Mouse (Mus musculus): ENCODE measurements around the gene Tbc1d19. TPM values are rescaled to one million over a fixed set of nuclear protein-coding genes. Genes with fewer than 3 reads are reported as not detected.

The Tbc1d19 gene
- polyA plus RNA-seq, 1 experiment: 1.5 TPM

DNA sequence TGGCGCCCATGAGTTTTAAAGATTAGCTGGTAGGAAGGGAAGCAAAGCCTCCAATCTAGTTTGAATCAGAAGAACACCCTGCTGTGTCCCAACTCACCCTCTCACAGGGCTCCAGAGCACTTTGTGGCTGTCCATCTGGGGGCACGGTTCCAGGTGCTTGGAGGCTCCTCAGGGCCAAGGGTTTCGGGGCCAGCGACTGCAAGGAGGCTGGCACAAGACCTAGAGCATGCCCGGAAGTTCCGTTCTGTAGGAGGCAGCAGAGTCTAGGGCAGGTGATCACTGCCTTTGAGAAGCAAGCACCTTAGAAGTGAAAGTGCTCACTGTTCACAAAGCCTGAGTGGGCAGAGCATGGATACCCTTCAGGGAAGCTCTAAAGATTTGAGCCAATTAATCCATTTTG, 120.4 kb downstream of the Tbc1d19 start:
- Histone ChIP-seq H3K27me3 (replicated peaks) (no peaks in the 10 kb centered on the region), H3K36me3 (replicated peaks; ENCODE audit: low read length) (no peaks in the 10 kb centered on the region), H3K4me3 (replicated peaks) (peak overlapping the region; percentile 23), H3K9me3 (0 out of 2 replicates have a peak, but pooled peaks cover 2% of the 10 kb centered on the region), H3K4me1 (peaks cover 18% of the 10 kb centered on the region)
- no peak for TF ChIP-seq GATA1 (IDR thresholded peaks at IDR 0.05; ENCODE audit: borderline replicate concordance, low read length)
- no peak for TF ChIP-seq FLI1 (IDR thresholded peaks at IDR 0.05; ENCODE audit: low read length)

DNA sequence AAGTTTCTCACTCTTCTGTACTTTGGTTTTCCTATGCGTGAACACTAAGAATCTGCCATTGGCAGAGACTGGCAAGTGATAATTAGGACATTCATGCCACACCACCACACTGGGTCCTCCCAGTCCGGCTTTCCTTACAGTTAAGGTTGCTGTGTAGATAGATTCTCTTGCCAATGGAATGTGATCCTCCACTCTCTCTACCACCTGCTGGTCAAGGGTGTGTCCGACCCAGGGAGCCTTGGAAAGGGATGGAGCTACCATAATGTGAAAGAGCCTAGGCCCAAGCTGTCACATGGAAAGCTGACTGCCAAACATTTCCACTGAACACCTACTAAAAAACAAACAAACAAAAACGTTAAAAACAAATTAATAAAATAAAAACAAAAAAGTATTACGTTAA, 121.6 kb downstream of the Tbc1d19 start:
- TF ChIP-seq FLI1 (IDR thresholded peaks at IDR 0.05; ENCODE audit: low read length) (no peak), GATA1 (IDR thresholded peaks at IDR 0.05; ENCODE audit: borderline replicate concordance, low read length) (no peak)
- Histone ChIP-seq H3K27me3 (replicated peaks) (no peaks in the 10 kb centered on the region), H3K4me3 (replicated peaks) (no peak overlapping the region), H3K36me3 (replicated peaks; ENCODE audit: low read length) (no peaks in the 10 kb centered on the region), H3K4me1 (peaks cover 18% of the 10 kb centered on the region), H3K9me3 (no peaks in the 10 kb centered on the region)

DNA sequence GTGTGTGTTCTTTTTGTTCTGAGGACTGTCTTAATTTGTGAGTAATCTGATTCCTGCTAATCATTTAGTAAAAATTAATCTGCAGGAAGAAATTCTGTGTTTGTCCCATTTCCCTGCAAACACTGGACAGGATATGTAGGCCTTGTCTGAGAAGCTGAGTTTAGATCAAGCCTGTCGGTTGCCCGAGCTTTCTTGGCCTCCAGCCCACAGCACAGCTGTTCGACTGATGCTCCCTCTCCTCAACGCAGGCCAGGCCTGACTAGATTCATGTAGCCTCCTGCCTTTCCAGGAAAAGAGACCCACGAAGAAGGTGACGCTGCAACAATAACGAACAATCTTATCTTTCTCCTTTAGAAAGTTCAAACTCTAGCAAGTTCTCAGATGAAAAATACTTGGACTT, 124.2 kb downstream of the Tbc1d19 start:
- Histone ChIP-seq H3K4me1 (peaks cover 12% of the 10 kb centered on the region), H3K9me3 (no peaks in the 10 kb centered on the region), H3K27me3 (replicated peaks) (no peaks in the 10 kb centered on the region), H3K36me3 (replicated peaks; ENCODE audit: low read length) (no peaks in the 10 kb centered on the region), H3K4me3 (replicated peaks) (no peak overlapping the region)
- TF ChIP-seq GATA1 (IDR thresholded peaks at IDR 0.05; ENCODE audit: borderline replicate concordance, low read length) (no peak), FLI1 (IDR thresholded peaks at IDR 0.05; ENCODE audit: low read length) (no peak)

DNA sequence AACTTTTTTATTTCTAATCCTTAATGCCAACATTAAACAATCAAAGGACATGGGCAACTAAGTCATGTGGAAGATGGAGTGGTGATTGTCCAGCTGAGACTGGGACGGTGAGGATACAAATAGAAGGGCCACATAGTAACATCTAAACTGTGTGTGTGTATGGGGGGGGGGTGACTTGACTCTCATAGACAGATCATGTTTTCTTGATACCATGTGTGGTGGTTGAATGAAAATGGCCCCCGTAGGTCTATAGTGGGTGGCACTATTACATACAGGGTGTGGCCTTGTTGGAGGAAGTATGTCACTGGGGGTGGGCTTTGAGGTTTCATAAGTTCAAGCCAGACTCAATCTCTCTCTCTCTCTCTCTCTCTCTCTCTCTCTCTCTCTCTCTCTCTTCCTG, 124.6 kb downstream of the Tbc1d19 start:
- no peaks in the 10 kb centered on the region for H3K27me3 ChIP-seq (replicated peaks)
- H3K9me3 ChIP-seq: no peaks in the 10 kb centered on the region
- H3K4me1 ChIP-seq: peaks cover 10% of the 10 kb centered on the region
- H3K4me3 ChIP-seq (replicated peaks): no peak overlapping the region
- no peak for TF ChIP-seq GATA1 (IDR thresholded peaks at IDR 0.05; ENCODE audit: borderline replicate concordance, low read length)
- TF ChIP-seq FLI1 (IDR thresholded peaks at IDR 0.05; ENCODE audit: low read length): no peak
- H3K36me3 ChIP-seq (replicated peaks; ENCODE audit: low read length): no peaks in the 10 kb centered on the region

DNA sequence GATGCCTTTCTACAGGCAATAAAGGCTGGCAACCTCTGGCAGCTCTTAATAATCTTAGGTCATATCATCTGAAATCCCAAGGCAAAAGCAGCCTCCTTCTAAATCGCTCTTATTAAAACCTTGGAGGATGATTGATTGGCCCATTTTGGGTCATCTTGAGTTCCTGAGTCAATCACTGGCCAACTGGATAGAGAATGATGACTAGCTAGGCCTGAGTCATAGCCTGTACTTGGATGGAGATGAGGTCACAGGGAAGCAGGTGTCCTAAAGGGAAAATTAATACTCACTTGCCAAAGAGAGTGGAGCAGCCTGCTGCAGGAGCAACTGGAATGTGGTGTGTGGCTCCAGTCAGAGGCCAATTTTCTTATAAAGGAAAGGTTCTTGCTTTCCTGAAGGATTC, 125.4 kb downstream of the Tbc1d19 start:
- Histone ChIP-seq H3K4me3 (replicated peaks) (no peak overlapping the region), H3K36me3 (replicated peaks; ENCODE audit: low read length) (no peaks in the 10 kb centered on the region), H3K4me1 (peaks cover 3% of the 10 kb centered on the region), H3K9me3 (no peaks in the 10 kb centered on the region), H3K27me3 (replicated peaks) (no peaks in the 10 kb centered on the region)
- TF ChIP-seq GATA1 (IDR thresholded peaks at IDR 0.05; ENCODE audit: borderline replicate concordance, low read length) (no peak), FLI1 (IDR thresholded peaks at IDR 0.05; ENCODE audit: low read length) (no peak)

DNA sequence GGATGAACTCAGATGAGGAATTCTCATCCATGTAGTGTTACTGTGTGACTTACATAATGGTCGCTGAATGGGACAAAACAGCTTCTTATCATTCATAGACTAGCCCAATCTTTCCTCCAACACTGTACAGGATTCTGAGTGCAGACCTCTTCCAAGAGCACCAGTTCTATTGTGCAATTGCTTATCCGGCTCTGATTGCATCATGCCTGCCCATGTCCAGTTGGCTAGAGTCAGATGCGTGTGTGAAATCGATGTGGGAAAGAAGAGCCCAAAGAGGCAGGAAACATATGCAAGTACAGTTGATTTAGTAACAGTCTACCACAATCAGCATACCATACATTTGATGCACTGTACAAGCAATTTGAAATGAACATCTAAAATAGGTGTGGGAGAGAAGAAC, 127.8 kb downstream of the Tbc1d19 start:
- H3K4me3 ChIP-seq (replicated peaks): no peak overlapping the region
- H3K36me3 ChIP-seq (replicated peaks; ENCODE audit: low read length): no peaks in the 10 kb centered on the region
- H3K4me1 ChIP-seq: peaks cover 12% of the 10 kb centered on the region
- H3K9me3 ChIP-seq: no peaks in the 10 kb centered on the region
- no peaks in the 10 kb centered on the region for H3K27me3 ChIP-seq (replicated peaks)
- TF ChIP-seq GATA1 (IDR thresholded peaks at IDR 0.05; ENCODE audit: borderline replicate concordance, low read length) (no peak), FLI1 (IDR thresholded peaks at IDR 0.05; ENCODE audit: low read length) (no peak)

DNA sequence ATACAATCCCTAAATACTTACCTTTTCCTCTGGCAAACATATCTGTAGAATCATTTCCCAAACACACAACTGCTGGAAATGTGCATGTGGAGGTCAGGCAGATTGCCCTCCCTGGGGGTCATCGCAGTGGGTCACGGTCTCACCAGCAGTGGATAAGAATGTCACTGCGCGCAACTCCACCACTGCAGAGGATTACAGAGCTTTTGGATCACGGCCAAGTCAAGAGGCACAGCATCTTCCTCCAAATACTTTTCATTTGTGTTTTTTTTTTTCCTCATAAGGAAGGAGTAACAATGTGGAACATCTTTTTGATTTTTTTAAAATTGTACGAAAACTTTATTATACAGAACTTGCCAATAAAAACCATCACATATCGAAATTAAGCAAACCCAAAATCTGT, 129.6 kb downstream of the Tbc1d19 start:
- TF ChIP-seq FLI1 (IDR thresholded peaks at IDR 0.05; ENCODE audit: low read length): no peak
- TF ChIP-seq GATA1 (IDR thresholded peaks at IDR 0.05; ENCODE audit: borderline replicate concordance, low read length): no peak
- H3K4me1 ChIP-seq: peaks cover 27% of the 10 kb centered on the region
- H3K4me3 ChIP-seq (replicated peaks): no peak overlapping the region
- H3K27me3 ChIP-seq (replicated peaks): no peaks in the 10 kb centered on the region
- no peaks in the 10 kb centered on the region for H3K9me3 ChIP-seq
- H3K36me3 ChIP-seq (replicated peaks; ENCODE audit: low read length): no peaks in the 10 kb centered on the region

DNA sequence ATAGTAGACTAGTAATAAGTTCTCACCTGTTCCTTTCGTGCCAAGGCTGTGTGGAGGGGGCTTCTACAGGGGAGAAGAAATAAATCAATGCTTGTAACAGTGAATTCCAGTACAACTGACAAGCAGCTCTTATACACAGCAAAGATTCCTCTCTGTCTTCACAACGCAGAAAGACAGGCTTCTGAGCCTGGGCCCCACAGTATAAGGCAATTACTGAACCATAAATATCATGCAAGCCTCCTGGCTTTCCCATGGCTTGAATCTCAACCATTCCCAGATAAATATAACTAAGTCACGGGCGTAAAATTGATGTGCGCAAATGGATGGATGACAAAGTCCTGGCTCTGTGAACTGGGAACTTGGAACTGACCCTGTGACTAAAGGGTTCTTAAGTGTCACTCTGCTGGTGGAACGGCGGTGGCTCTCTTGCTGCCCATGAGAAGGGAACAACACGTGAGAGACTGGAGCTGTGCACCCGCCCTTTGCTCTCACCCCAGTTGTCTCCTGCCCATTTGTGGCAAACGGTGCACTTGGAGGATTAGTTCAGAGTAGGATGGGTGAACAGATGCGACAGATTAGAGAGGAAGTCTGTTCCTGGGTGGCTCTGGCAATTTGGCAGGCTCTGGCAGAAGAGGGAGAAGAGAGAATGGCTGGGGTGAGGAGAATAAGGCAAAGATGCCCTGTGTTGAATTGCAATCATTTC, 132.1 kb downstream of the Tbc1d19 start:
- no peaks in the 10 kb centered on the region for H3K9me3 ChIP-seq
- H3K36me3 ChIP-seq (replicated peaks; ENCODE audit: low read length): no peaks in the 10 kb centered on the region
- H3K4me1 ChIP-seq: peaks cover 51% of the 10 kb centered on the region
- H3K27me3 ChIP-seq (replicated peaks): no peaks in the 10 kb centered on the region
- no peak for TF ChIP-seq FLI1 (IDR thresholded peaks at IDR 0.05; ENCODE audit: low read length)
- no peak overlapping the region for H3K4me3 ChIP-seq (replicated peaks)

DNA sequence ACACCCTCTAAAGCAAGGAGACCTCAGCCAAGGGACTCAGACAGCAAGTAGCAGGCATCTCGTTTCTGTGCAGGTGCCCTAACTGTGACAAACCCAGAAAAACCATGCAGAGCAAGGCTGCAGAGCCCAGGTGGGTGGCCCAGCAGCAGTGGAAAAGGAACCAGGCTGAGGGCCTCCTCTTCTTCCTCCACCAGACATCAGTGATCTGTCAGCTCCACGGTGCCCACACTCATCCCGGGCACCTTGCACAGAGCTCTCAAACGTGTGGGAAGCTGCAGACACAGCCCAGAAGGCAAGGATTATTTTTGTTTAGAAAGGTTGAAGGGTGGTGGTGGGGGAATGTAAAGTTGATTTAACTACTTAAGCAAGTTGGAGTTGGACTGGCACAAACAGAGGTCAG, 132.9 kb downstream of the Tbc1d19 start:
- Histone ChIP-seq H3K27me3 (replicated peaks) (no peaks in the 10 kb centered on the region), H3K4me1 (peaks cover 60% of the 10 kb centered on the region), H3K36me3 (replicated peaks; ENCODE audit: low read length) (no peaks in the 10 kb centered on the region), H3K4me3 (replicated peaks) (no peak overlapping the region), H3K9me3 (no peaks in the 10 kb centered on the region)
- TF ChIP-seq GATA1 (IDR thresholded peaks at IDR 0.05; ENCODE audit: borderline replicate concordance, low read length) (no peak), FLI1 (IDR thresholded peaks at IDR 0.05; ENCODE audit: low read length) (no peak)

DNA sequence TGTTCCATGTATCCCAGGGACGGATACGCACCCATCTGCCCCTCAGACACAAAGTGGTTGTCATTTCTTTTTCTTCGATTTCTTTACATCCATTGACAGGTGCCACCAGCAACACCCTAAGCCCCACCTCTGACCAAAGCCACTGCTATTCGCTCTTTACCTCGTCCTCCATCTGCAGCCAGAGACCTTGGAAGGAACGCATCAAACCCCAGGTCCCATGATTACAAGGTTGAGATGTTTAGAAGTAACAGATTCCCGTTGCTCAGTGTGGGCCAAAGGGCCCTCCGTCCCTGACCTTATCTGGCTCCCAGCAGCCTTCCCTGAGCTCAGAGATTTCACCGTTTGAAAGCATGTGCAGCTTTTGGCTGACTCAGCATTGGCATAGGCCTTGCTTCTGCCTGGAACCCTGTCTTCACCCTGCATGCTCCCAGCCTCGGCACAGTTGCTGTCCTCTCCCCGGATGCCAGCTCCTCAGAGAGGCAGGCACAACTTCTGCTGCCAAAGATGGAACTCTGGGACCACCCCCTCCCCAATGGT, 134.0 kb downstream of the Tbc1d19 start:
- no peaks in the 10 kb centered on the region for H3K9me3 ChIP-seq
- peaks cover 70% of the 10 kb centered on the region for H3K4me1 ChIP-seq
- no peak for TF ChIP-seq FLI1 (IDR thresholded peaks at IDR 0.05; ENCODE audit: low read length)
- TF ChIP-seq GATA1 (IDR thresholded peaks at IDR 0.05; ENCODE audit: borderline replicate concordance, low read length): no peak
- H3K4me3 ChIP-seq (replicated peaks): no peak overlapping the region
- H3K36me3 ChIP-seq (replicated peaks; ENCODE audit: low read length): no peaks in the 10 kb centered on the region
- H3K27me3 ChIP-seq (replicated peaks): no peaks in the 10 kb centered on the region
